Mouse (Mus musculus) lung, embryonic 16.5 days (tissue): ENCODE results near the gene Nsmce4a. TPM values are rescaled to one million over a fixed set of nuclear protein-coding genes. Genes with fewer than 3 reads are reported as not detected.
"Not testable (repeated sequence)": the region's sequence is repeated elsewhere in the genome, so short reads cannot be mapped to it uniquely, and the experiment has no call there.

ENCODE experiments used
- ATAC-seq: fragments of 200-750 bp; cut with Nextera tagmentation; 2 replicates; pipeline ENCODE4 v1.8.0; 2017; ENCODE audit warnings: low read depth, mild to moderate bottlenecking, moderate library complexity
- H3K27ac ChIP-seq: fragments of 300-500 bp; sonication (generic); 2 replicates; pipeline ENCODE4 v1.5.1; 2014; ENCODE audit warnings: mild to moderate bottlenecking, control low read depth, low read length
- H3K27me3 ChIP-seq: fragments of 300-500 bp; sonication (generic); 2 replicates; pipeline ENCODE4 v1.6.1; 2014; ENCODE audit warnings: low read depth, low read length, mixed read lengths; ENCODE audit not compliant: control insufficient read depth, insufficient read depth
- H3K36me3 ChIP-seq: fragments of 300-500 bp; sonication (generic); 2 replicates; pipeline ENCODE4 v1.6.1; 2014; ENCODE audit warnings: low read length; ENCODE audit not compliant: control insufficient read depth, insufficient read depth
- H3K4me1 ChIP-seq: fragments of 300-500 bp; sonication (generic); replicated peaks from 2 replicates; pipeline ENCODE4 v1.6.1; 2014; ENCODE audit warnings: low read length, mixed read lengths; ENCODE audit not compliant: control insufficient read depth, insufficient read depth
- H3K4me2 ChIP-seq: fragments of 300-500 bp; sonication (generic); 2 replicates; pipeline ENCODE4 v1.6.1; 2014; ENCODE audit warnings: low read depth, low read length, control low read depth
- H3K4me3 ChIP-seq: fragments of 300-500 bp; sonication (generic); 2 replicates; pipeline ENCODE4 v1.5.1; 2014; ENCODE audit warnings: mild to moderate bottlenecking, low read length, control low read depth
- H3K9ac ChIP-seq: fragments of 300-500 bp; sonication (generic); 2 replicates; pipeline ENCODE4 v1.6.1; 2014; ENCODE audit warnings: low read length, control low read depth
- H3K9me3 ChIP-seq: fragments of 300-500 bp; sonication (generic); 2 replicates; pipeline ENCODE4 v1.6.1; 2016; ENCODE audit warnings: low read length; ENCODE audit not compliant: control insufficient read depth
- WGBS: fragments of 180-500 bp; shearing (Covaris S2); extraction: QIAGEN DNeasy Blood & Tissue Kit; methylation state at CpG from one replicate; pipeline ENCODE4 v1.1.7; 2014; 5-methylcytosine and 5-hydroxymethylcytosine counted together
- polyA plus RNA-seq: library from polyadenylated mRNA; unstranded; fragments of >200 nt; fragmentation: Nextera tagmentation; extraction: Ambion mirVana; gene quantifications from 2 replicates; pipeline ENCODE4 v1.2.1, GENCODE M21; 2015

Gene Nsmce4a
- polyA plus RNA-seq, 1 experiment from 2014 or later, result 141 TPM

DNA sequence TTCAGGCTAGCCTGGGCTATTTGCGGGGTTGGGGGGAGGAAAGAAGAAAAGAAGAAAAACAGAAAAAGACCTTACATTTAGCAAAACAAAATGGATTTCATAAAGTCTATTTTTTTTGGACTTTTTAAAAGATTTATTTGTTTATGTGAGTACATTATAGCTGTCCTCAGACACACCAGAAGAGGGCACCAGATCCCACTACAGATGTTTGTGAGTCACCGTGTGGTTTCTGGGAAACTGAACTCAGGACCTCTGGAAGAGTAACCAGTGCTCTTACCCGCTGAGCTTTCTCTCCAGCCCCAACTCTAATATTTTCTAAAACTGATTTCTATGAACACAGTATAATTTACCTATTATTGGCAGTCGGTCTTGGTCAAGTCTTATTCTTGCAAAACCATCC, 37.7 kb downstream of the Nsmce4a start:
- Histone ChIP-seq H3K9ac (no peak overlapping the region), H3K27ac (no peak overlapping the region), H3K27me3 (no peaks in the 10 kb centered on the region), H3K36me3 (peaks cover 52% of the 10 kb centered on the region), H3K4me1 (no peaks in the 10 kb centered on the region), H3K4me3 (no peak overlapping the region), H3K4me2 (no peak overlapping the region), H3K9me3 (no peaks in the 10 kb centered on the region)
- 83% methylated on average over 4 of the region's 4 CpGs for WGBS
- no peak for ATAC-seq

DNA sequence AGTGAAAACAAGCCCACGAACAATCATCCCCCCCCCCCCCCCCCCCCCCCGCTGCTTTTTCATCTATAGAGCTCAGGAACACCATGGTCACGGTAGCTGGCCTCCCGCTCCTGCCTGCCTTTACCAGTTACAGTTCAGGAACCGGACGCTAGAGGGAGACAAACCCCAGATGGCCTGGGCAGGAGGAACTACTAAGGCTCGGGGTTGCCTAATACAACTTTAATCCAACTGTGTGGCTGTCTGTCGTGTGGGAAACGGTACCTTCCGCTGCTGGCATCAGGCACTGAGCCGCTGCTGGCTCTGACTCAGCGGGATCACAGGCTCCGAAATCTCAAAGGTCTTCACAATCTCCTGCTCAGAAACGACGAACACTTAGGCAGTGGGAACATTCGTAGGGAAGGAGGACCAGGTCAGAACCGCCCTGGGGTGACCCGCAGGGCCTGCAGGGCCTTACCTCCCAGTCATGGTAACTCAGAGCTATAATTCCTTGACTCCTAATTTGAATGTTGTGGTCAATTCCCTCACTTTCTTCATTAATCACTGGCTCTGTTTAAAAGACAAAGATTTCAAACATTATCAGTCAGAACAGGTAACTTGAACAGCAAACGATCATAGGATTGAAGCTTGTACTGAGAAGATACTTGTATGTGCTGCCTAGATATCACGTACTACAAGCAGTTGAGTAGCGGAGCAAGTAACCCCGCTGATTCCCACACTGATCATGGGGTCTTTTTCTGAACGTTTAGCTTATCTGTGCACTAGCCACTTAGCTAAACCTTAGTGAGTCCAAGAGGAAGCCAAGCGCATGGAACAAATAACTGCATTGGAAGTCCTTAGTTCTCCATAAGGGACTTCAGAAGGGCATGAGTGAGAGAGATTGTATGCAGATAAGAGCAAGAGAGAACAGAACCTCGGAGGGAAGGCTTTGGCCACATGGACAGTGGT, 39.3 kb downstream of the Nsmce4a start:
- Histone ChIP-seq H3K27ac (no peak overlapping the region), H3K4me2 (no peak overlapping the region), H3K36me3 (peaks cover 48% of the 10 kb centered on the region), H3K4me3 (no peak overlapping the region), H3K9me3 (no peaks in the 10 kb centered on the region), H3K4me1 (no peaks in the 10 kb centered on the region), H3K27me3 (no peaks in the 10 kb centered on the region), H3K9ac (no peak overlapping the region)
- peak; percentile 84 for ATAC-seq
- 40% methylated on average over 24 of the region's 25 CpGs for WGBS

- peaks cover 37% of the 10 kb centered on the region for H3K36me3 ChIP-seq
- H3K9ac ChIP-seq, result not testable (repeated sequence)
- 94% methylated on average over 14 of the region's 15 CpGs for WGBS
These were observed 41.8 kb downstream of the Nsmce4a start for GRCm38 (mm10) chr7:130531138-130531537.

DNA sequence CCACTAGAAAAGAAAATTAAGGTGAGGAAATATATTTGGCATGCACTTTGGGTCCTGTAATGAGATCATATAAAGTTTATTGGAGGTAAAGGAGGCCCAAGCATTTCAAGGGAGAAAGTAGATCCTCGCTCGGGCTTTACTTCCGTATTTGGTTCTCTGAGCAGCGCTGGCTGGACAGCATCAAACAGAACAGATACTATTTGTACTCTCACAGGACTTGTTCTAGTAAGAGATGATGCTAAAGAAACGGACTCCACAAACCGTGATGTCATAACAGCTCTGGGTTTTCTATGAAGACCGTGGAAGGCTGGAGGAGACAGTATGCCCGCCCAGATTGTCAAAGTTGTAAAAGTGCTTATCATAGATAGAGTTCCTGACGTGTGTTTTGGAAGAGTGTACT, 45.6 kb downstream of the Nsmce4a start:
- 79% methylated on average over 9 of the region's 9 CpGs for WGBS
- no peak for ATAC-seq
- no peak overlapping the region for H3K4me3 ChIP-seq
- H3K27ac ChIP-seq, result no peak overlapping the region
- H3K4me2 ChIP-seq, result no peak overlapping the region
- no peak overlapping the region for H3K9ac ChIP-seq
- no peaks in the 10 kb centered on the region for H3K9me3 ChIP-seq
- H3K27me3 ChIP-seq, result no peaks in the 10 kb centered on the region
- peaks cover 15% of the 10 kb centered on the region for H3K36me3 ChIP-seq
- H3K4me1 ChIP-seq, result no peaks in the 10 kb centered on the region

More at GRCm38 (mm10) chr7:130531138-130531537, 41.8 kb downstream of the Nsmce4a start:
- not testable (repeated sequence) for H3K4me1 ChIP-seq, H3K9me3 ChIP-seq, H3K27me3 ChIP-seq, H3K27ac ChIP-seq, H3K4me2 ChIP-seq, H3K4me3 ChIP-seq, ATAC-seq

DNA sequence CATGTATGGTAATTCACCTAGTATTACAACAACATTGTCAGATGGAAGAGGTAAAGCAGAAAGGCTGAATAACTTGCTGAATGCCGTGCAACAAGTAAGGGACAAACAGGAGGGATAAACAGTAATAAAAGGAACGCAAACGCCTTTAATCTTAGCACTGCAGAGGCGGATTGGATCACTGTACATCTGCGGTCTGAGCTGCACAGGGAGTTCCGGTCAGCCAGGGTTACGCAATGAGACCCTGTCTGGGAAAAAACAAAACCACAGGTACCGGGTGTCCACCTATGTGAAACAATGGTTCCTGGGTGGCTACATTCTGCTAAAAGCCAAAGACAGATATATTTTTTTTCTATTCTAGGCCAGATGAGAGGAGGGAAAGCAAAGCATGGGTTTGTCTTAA, 49.5 kb downstream of the Nsmce4a start:
- H3K27me3 ChIP-seq, result no peaks in the 10 kb centered on the region
- no peaks in the 10 kb centered on the region; the same call in 1 of the 2 replicates for H3K9me3 ChIP-seq
- ATAC-seq, result no peak
- H3K4me3 ChIP-seq, result no peak overlapping the region
- H3K4me1 ChIP-seq, result peaks cover 7% of the 10 kb centered on the region; the same call in 1 of the 2 replicates
- H3K27ac ChIP-seq, result no peak overlapping the region
- H3K9ac ChIP-seq, result no peak overlapping the region
- H3K4me2 ChIP-seq, result no peak overlapping the region
- H3K36me3 ChIP-seq, result no peaks in the 10 kb centered on the region
- 89% methylated on average over 8 of the region's 8 CpGs for WGBS

GRCm38 (mm10) chr7:130520812-130521422, 52.0 kb downstream of the Nsmce4a start:
- peaks cover 11% of the 10 kb centered on the region for H3K4me1 ChIP-seq
- no peak for ATAC-seq
- no peaks in the 10 kb centered on the region for H3K27me3 ChIP-seq
- no peak overlapping the region for H3K4me2 ChIP-seq
- no peaks in the 10 kb centered on the region for H3K36me3 ChIP-seq
- H3K4me3 ChIP-seq, result no peak overlapping the region
- peak overlapping the region; percentile 99 for H3K27ac ChIP-seq
- H3K9me3 ChIP-seq, result no peaks in the 10 kb centered on the region; the same call in 1 of the 2 replicates
- no peak overlapping the region; the same call in 1 of the 2 replicates for H3K9ac ChIP-seq
- WGBS, result 79% methylated on average over 14 of the region's 14 CpGs

GRCm38 (mm10) chr7:130520049-130520425, 52.9 kb downstream of the Nsmce4a start, which contains the start of gene Ate1:
Gene Ate1 (minus strand): TSS chr7:130520369.
- 10% methylated on average over 20 of the region's 20 CpGs for WGBS
- Histone ChIP-seq H3K4me2 (peak within 1 kb of the TSS; percentile 91), H3K9me3 (no peaks in the 10 kb centered on the region; the same call in 1 of the 2 replicates), H3K27ac (peak within 1 kb of the TSS; percentile 99), H3K27me3 (no peaks in the 10 kb centered on the region), H3K4me3 (peak within 1 kb of the TSS; percentile 92), H3K9ac (peak within 1 kb of the TSS; percentile 98), H3K4me1 (peaks cover 11% of the 10 kb centered on the region), H3K36me3 (no peaks in the 10 kb centered on the region)
- no peak for ATAC-seq

GRCm38 (mm10) chr7:130519096-130520048, 53.5 kb downstream of the Nsmce4a start:
- H3K36me3 ChIP-seq, result no peaks in the 10 kb centered on the region
- no peaks in the 10 kb centered on the region for H3K27me3 ChIP-seq
- H3K4me1 ChIP-seq, result peaks cover 11% of the 10 kb centered on the region
- H3K9ac ChIP-seq, result peak overlapping the region; percentile 98
- peak overlapping the region; percentile 92 for H3K4me3 ChIP-seq
- peak overlapping the region; percentile 99 for H3K27ac ChIP-seq
- under 1% methylated on average over 84 of the region's 90 CpGs for WGBS
- ATAC-seq, result peak; percentile 99
- peak overlapping the region; percentile 91 for H3K4me2 ChIP-seq
- H3K9me3 ChIP-seq, result no peaks in the 10 kb centered on the region; the same call in 1 of the 2 replicates
